Mouse (Mus musculus): Measurements from ENCODE around the gene Acmsd.
"Not testable (repeated sequence)": the region's sequence is repeated elsewhere in the genome, so short reads cannot be mapped to it uniquely, and the experiment has no call there.

Gene Acmsd

DNA sequence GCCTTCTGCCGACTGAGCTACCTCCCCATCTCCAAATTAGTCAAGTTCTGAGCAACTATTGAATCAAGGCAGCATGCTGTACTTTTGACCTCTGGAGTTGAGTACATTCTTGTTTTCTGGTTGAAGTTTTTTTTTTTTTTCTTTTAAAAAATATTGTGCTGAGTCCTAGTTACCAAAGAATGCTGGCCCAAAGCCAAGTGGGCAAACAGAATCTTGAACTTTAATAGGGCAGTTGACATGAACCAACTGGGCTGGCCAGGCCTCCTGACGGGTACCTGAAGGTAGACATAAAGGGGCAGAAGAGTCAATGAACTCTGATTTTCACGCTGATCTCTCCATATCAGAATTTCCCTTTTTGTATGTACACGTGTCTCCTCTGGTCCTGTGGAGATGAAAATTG is at the start of gene Acmsd:
TSS of gene Acmsd (plus strand) at position 318 of the 400 bp plus-strand sequence.
- no peak for DNase-seq

DNA sequence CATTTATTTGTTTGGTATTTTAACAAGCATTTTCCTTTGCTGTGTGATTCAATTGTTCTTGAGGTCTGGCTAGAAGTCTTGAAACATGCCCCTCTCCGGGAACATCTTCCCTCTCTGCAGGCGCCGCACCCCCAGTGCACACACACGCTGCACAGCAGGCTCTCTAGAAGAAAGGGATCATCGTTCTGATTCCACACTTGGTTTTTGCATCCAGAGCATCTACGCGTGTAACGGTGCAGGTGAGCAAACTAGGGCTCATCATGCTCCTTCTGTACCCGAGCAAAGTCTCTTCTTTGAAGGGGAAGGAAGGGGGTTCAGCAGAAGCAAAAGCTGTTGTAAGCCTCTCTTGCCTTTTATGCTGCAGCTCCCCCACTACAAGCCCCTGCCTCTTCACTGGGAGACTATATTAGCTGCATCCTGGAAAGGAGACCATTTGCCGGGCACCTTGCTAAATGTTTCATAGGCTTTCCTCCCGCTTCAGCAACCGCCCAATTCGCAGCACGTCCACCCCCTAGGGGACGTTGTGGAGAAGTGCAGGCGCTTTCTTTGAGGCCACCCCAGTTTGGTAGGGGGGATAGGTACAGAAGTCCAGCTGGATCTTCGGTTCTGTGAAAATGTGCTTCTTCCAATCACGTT is 49.6 kb upstream of the Acmsd start, which contains the start of gene Tmem163:
TSS of gene Tmem163 (minus strand) at position 51 of the 636 bp plus-strand sequence.
- peak; percentile 66 for DNase-seq

DNA sequence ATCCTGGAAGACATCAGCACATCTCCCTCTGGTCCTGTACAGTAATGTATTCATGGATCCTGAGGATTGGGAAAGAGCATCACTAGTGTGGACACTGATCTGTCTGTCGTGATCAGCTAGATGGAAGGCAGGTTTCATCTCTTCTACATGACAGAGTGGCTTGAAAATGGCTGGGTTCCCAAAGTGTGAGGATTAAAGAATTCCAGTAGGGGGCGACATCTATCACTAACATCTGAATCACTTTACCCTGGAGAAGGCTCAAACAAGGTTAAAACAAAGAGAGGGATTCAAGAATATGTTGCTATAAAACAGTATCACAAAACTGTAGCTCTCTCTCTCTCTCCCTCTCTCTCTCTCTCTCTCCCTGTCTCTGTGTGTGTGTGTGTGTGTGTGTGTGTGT is 32.7 kb upstream of the Acmsd start:
- DNase-seq = no peak

DNA sequence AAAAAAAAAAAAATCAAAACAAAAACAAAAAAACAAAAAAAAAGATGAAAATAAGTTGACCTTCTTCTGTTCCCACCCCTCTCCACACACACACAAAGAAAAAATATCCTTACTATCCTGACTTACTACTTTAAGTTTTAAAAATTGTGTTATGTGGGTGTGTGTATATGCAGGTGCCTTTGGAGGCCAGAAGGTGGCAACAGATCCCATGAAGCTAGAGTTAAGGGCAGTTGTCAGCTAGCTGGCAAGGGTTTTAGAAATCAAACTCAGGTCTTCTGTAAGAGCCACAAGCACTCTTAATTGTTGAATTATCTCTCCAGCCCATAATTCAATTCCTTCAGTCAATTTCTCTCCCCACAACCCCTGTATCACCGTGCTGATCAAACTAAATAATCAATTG is 27.0 kb upstream of the Acmsd start:
- no peak for DNase-seq

DNA sequence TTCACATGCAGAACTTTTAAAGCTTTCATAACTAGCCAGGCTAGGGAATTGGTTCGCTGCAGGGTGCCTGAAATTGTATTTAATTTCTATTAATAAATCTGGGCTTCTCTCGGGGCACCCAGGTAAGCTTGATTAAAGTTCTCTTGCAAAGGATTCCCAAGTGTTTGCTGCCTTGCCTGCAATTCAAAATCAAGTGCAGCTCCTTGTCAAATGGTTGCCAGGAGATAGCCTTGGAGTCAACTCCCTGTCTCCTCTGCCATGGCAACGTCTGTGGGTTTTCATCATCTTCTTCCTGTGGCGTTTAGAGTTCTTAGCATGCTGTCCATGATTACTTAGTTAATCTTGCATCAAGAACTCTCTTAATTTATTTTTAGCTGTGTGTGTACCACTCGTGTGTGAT is 22.9 kb upstream of the Acmsd start:
- DNase-seq = no peak

DNA sequence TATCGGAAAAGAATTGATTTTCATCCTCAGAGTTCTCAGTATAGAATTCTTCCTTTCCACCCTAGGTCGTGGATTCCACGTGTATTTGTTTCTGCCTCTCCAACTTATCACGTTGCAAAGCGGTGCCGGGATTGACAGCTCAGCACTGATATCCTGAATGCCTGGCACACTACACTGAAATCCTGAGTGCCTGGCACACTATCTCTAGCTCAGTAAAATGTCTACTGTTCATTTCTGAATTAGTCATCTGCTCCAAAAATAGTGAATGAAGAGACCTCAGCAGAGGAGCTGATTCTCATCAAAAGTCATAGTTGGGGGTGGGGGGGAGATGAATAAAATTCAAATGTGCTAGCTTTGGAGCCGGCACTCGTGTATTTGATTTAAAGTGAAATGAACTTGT is 12.8 kb upstream of the Acmsd start:
- DNase-seq = no peak

DNA sequence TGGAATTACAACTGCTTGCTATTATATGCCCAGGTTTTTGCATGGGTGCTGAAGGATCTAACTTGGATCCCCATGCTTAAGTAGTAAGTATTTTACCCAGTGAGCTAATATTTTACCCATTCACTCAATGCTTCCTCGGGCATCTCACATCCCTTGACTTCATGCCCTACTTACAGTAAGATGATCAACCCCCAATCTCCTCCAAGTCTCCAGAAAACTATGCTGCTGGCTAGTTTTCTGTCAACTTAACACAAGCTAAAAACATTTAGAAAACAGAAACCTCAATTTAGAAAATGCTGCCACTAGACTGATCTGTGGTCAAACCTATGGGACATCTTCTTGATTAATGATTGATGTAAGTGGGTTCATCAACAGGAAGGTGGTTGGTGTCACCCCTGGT is 10.9 kb upstream of the Acmsd start:
- no peak for DNase-seq

DNA sequence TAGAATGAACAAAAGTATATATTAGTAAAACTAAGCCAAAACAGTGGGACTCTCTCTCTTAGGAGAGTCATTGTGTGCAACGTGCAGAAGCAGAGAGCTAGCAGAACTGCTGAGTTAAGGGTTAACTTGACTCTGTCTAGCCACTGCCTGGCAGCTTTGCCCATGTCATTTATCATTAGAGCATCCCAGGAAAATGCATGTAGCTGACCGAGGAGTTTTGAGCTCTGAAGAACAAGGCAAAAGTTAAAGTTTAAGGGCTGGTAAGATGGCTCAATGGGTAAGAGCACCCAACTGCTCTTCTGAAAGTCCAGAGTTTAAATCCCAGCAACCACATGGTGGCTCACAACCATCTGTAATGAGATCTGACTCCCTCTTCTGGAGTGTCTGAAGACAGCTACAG is 5.6 kb upstream of the Acmsd start:
- DNase-seq = no peak

DNA sequence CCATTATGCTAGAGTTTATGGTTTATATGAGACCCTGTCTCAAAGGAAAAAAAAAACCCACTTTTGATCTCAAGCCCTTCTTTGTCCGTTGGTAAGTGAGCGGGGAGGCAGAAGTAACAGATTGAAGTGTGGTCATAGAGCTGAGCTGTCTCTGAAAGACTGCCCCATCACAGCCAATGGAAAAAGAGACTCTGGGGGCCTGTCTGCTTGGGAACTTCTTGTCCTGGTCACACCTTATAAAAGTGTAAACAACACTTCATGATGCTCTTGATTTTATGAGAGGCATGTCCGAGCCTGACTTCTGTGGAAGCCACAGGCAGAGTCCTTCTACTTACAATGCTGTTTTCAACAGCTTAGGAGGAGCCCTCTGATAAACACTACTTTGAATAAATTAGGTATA is 1.9 kb downstream of the Acmsd start:
- DNase-seq = no peak

DNA sequence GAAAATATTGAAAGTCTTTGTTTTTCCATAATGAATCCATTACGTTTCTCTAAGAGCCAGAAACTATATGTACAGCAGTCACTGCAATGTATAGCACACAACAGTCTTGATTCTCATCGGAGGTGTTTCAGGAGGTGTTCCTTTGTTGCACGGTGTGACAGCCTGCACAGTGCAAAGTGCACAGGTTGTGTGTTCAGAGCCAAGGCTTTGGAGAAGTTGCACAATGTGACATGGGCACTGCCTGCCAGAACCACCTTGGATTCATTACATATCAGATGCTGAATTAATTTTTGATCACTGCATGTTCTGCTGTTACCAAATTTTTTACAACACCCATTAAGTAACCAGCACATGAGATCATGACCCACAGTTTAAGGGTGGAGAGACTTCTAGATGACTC is 3.2 kb downstream of the Acmsd start:
- no peak for DNase-seq

DNA sequence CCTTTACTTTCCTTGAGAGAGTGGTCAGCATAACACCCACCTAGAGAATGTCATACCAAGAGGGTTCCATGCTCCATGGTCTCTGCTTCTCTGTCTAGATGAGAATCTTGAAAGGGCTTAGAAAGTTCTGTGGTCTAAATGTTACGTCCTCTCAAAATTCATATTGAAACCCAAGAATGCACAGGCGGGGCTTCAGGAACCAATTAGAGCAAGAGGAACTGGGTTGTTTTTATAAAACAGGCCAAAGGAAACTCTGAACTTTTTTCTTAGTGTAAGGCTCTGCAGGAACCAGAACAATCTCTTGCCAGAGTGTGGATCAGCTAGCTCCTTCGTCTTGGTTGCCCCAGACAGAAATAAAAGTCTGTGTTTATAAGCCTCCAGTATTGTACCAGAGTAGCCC is 3.6 kb downstream of the Acmsd start:
- no peak for DNase-seq

DNA sequence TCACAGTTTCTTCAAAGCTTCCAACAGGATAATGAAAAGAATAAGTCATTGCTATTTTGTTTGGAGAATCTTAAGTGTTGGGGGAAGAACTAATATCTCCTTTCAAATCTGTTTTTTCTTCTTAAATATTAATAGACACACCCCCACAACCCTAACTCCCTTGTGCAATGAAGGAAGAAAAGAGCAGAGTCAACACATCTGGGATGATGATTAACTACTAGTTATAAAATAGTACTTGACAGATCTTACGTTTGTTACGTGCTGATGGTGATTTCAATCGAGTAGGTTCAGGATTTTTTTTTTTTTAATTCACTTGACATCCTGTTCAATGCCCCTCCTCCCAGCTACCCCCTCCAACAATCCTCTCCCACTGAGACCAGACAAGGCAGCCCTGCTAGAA is 6.1 kb downstream of the Acmsd start:
- no peak for DNase-seq

DNA sequence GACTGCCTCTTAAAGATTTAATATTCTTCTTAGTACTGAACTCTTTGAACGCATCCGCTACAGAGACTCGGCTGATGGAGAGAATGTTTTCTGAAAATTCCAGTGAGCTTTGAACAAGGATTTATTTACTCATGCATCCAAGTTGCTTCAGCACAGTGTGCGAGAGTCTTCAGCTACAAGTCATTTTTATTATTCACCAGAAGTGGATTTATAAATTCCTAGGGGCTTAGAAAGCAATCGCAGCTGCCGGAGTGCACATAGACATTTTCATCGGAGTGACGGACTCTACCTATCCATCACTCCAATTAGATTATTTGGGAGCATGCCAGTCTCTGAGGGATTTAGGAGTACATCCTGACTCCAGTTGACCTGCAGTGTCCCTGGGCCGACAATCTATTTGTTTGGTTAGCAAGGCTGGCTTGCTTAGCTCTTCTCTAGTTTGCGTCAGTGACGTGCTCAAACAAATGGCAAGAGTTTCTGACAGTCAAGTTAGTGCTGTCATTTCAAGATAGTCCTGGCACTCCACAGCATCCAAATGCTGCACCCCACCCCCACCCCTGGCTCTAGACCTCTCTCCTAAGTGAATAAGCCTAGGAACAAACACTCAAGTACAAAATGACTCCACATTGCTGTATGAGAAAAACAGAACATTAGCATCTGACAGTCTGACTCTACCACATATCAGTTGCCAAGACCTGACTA is 21.3 kb downstream of the Acmsd start:
- no peak for DNase-seq

DNA sequence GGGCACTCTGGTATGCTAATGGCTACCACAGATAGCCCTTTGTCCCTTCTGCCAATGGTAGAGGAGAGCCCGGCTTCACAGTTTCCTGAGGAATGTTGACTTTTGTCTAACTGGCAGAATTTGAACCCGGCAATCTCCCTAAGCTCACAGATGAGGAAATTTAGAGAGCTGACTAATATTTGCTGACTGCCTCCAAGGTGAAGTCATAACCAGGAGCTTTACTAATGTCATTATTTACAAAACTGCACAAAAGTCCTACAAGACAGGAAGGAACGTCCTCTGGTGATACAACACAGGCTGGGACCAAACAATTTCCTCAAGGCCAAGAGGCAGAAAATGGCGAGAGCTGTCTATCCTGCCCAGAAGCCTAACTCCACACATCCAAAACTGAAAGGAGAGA is 26.6 kb downstream of the Acmsd start:
- DNase-seq = no peak

DNA sequence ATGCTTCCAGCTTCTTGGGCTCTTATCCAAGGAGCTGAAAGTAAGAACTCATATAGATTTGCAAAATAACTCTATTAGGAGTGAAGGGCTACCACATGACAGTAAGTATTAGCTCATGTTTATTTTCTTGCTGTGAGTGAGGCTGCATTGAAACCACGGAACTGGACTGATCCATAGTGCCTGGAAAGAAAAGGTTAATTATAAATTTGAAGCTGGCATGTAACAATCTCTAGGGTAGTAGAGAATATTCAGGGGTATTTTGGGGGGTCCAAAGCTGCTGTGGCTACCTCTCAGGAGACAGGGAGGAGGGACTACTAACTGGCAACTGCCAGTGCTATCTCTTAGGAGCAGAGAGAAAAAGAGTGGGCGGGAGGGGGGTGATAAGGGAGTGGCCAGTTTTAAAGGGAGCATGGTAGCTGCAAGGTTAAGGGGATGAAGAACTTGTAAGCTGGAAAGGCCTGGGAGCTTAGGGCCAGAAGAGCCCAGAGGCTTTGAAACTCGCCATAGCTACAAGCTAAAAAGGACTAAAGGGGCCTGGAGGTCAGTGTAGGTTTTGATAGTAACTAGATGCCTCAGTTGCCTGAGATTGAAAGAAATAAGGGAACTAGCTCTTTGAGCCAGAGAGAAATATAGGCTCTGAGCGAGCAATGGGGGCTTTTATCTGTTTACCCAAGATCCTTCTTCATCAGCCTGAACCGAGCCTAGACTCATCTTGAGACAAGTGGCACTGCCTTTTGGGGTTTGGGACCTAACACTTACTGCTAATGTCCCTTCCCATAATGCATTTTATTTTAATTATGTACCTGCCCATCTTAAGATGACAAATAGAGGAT is 27.3 kb downstream of the Acmsd start:
- no peak for DNase-seq

DNA sequence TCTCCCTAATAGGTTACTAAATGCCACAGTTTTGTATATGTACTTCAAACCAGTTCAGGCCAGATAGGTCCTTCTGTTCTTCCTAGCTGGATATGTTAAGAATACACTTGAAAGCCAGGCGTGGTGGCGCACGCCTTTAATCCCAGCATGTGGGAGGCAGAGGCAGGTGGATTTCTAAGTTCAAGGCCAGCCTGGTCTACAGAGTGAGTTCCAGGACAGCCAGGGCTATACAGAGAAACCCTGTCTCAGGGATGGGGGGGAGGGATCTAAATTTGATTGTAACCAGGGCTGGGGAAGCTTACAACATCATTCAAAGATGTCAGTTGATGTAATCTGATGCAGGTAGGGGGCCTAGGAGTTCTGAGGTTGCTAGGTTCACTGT is 27.9 kb downstream of the Acmsd start:
- DNase-seq = not testable (repeated sequence)

DNA sequence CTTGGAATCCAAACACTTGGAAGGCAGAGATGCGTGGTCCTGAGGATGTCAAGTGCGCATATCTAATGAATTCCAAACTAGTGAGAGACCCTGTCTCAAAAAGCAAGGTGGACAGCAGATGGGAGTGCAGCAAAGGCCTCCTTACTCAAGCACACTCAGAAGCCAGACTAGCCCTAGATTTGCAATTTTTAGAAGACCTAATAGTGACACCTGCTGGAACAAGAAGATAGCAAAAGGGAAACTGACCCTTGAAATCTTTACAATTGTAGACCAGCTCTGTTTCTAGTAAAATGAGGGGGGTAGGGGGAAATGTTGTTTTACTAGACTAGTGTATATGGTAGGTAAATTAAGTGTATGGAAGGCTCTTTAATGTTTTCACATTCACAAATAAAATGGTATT is 36.3 kb downstream of the Acmsd start:
- DNase-seq = no peak

DNA sequence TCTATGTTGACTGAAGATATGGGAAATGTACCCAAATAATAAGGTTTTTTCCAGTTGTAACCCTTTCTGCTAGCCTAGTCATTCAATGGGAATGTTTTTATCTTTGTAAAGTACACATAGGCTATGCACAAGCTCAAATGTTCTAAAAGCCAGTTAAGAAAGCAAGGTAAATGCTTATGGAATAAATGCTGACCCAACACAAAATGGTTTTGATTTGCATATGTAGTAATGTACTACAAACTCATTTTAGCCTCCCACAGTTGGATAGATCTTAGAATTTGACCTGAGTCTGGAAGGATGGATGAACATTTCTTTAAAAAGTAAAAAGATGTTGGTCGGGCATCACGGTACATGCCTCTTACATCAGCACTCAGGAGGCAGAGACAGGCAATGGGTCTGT is 37.5 kb downstream of the Acmsd start:
- no peak for DNase-seq

DNA sequence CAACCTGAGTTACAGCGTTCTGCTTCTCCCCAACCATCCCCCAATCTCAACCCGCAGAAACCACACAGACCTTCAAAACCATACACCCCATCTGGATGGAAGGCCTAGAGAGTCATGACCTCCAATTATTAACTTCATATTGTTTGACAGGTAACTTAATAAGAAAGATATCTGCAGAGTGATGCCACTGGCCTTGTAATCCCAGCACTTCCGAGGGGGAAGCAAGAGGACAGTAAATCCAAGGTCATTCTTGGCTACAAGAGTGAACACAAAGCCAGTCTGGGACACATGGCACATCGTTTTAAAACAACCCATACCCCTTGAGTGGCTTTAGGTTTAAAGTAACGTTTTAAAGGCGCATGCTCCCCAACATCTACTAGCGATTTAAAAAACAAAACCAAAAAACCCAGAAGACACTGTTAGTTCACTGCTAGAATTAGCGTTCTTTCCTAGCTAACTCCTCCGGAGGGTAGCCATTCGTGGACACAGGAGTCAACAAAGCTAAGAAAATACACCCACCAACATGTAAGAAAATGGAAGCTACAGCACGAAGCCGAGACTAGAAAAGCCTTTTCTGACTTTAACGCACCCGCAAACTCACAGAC is 44.1 kb downstream of the Acmsd start:
- no peak for DNase-seq

DNA sequence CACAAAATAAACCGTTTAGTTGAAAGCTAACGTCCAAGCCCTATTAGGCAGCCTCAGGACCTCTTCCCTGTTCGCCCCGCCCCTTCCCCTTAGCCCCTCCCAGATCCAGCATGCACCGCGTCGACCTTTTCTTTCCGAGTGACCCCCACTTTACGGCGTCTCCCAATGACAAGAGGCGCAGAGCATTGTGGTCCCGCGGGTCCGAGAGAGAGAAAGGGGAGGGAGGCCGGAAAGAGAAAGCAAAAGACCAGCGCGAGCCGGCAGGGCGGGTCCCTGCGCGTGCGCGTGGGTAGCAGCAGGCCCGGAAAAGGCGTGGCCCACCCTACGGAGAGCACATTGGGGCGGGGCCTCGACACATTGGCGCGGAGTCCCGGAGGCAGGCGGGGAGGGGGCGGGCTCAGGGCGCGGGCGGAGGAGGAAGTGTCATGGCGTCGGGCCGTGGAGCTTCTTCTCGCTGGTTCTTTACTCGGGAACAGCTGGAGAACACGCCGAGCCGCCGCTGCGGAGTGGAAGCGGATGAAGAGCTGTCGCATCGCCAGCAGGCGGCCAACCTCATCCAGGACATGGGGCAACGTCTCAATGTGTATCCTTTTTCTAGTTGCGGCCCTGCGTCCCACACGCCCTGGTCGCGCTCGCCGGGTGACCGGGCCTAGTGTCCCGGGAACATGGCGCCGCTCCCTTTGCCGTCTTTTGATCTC is 44.7 kb downstream of the Acmsd start, which contains the start of gene Ccnt2:
TSS of gene Ccnt2 (plus strand) at position 362 of the 698 bp plus-strand sequence.
- DNase-seq = peak; percentile 99

DNA sequence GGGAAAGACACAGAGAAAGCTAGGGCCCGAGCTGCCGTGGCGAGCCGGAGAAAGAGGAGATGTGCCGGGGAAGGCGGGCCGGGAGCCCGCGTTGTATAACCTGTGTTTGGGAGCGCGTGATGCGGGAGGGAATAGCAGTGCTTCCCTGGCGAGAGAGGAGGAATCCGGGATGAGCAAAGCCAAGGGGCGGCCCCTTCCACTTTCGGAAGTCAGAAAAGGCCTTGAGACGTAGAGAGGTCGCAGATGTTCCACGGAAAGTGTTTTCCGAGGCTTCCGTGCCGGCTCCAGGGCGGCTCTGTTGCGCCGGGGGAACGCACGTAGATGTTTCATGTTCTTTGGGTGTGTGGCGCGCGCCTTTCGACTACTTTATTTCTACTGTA is 45.3 kb downstream of the Acmsd start:
- DNase-seq = no peak

DNA sequence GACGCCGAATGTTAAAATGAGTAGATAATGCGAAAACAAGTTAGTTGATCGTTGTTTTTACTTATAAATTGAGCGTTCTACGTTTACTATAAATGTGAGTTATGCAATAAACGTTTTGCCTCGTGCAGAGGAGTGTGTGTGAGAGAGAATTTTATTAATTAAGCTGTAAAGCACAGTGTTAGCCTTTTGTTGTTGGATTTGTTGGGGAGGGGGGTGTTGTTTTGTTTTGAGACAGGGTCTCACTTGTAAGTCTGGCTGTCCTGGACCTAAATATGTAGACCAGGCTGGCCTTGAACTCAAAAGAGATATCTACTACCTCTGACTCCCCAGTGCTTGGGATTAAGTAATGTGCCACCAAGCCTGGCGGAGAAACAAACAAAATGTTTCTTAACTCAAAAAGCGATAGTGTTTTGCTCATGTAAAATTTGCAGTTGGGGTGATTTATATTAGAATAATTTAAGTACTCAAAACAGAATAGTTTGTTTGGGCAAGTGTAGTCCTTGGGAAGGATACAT is 46.0 kb downstream of the Acmsd start:
- DNase-seq = no peak

DNA sequence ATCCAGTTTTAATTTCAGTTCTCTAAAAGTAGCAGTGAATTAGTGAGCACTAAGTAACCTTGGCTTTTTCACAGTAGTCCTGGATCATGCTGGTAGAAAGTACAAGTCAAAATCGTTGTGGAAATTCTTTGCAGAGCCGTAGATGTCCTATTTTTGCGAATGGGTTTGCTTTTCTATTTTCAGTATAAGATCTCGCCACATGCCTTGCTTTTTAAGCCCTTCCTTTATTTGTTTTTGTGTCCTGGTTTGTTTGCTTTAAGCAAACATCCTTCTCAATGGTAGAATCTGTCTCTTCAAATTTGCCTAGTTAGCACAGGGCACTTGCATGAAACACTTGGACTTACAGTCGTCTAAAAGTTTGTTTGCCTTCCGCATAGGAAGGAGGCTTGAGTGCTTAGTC is 47.0 kb downstream of the Acmsd start:
- no peak for DNase-seq
